Mouse (Mus musculus) forebrain, embryonic 15.5 days (tissue): Measurements from ENCODE around the gene Dnah11. TPM values are rescaled to one million over a fixed set of nuclear protein-coding genes. Genes with fewer than 3 reads are reported as not detected.

Experiments used
- ATAC-seq: fragments of 200-750 bp; cut with Nextera tagmentation; replicated peaks from 2 replicates; pipeline ENCODE4 v1.8.0; 2017; ENCODE audit warnings: mild to moderate bottlenecking, moderate TSS enrichment, moderate library complexity
- H3K27ac ChIP-seq: fragments of 300-500 bp; sonication (generic); replicated peaks from 2 replicates; pipeline ENCODE4 v1.5.1; 2015; ENCODE audit warnings: mild to moderate bottlenecking, inconsistent platforms
- H3K27me3 ChIP-seq: fragments of 300-500 bp; sonication (generic); 2 replicates; pipeline ENCODE4 v1.6.1; 2015; ENCODE audit warnings: inconsistent platforms
- H3K36me3 ChIP-seq: fragments of 300-500 bp; sonication (generic); 2 replicates; pipeline ENCODE4 v1.6.1; 2015; ENCODE audit warnings: mild to moderate bottlenecking, inconsistent platforms
- H3K4me1 ChIP-seq: fragments of 300-500 bp; sonication (generic); 2 replicates; pipeline ENCODE4 v1.6.1; 2015; ENCODE audit warnings: inconsistent platforms
- H3K4me2 ChIP-seq: fragments of 300-500 bp; sonication (generic); replicated peaks from 2 replicates; pipeline ENCODE4 v1.6.1; 2015; ENCODE audit warnings: mild to moderate bottlenecking, inconsistent platforms
- H3K4me3 ChIP-seq: fragments of 300-500 bp; sonication (generic); 2 replicates; pipeline ENCODE4 v1.5.1; 2015; ENCODE audit warnings: mild to moderate bottlenecking, inconsistent platforms
- H3K9ac ChIP-seq: fragments of 300-500 bp; sonication (generic); replicated peaks from 2 replicates; pipeline ENCODE4 v1.6.1; 2015; ENCODE audit warnings: mild to moderate bottlenecking, inconsistent platforms
- H3K9me3 ChIP-seq: fragments of 300-500 bp; sonication (generic); 2 replicates; pipeline ENCODE4 v1.6.1; 2016; ENCODE audit warnings: inconsistent platforms
- WGBS: fragments of 180-500 bp; shearing (Covaris S2); methylation state at CpG from one replicate; pipeline ENCODE4 v1.1.7; 2015; ENCODE audit warnings: mixed read lengths; 5-methylcytosine and 5-hydroxymethylcytosine counted together
- polyA plus RNA-seq: library from polyadenylated mRNA; unstranded; fragments of >200 nt; fragmentation: Nextera tagmentation; extraction: Ambion mirVana; gene quantifications from 2 replicates; pipeline ENCODE4 v1.2.1, GENCODE M21; 2015

Dnah11 gene
- polyA plus RNA-seq, 1 experiment from 2014 or later: 0.46 TPM

DNA sequence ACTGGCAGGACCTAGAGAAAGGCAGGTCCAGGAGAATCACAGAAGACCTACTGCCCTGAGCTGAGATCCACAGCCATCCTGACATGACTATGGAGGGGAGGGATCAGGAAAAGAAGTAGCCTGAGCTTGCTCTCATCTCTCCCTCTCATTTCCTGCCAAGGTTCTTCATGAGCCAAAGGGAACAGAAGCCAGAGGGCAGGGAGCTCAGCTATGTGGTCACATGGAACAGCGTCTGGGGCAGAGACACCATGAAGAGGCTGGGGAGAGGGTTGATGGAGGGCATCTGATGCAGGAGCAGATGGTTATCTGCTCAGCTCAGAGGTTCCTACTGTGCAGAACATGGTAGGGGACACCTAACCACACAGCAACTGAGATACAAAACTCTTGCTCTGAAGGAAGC is 163.9 kb downstream of the Dnah11 start:
- H3K4me1 ChIP-seq: no peaks in the 10 kb centered on the region
- H3K4me3 ChIP-seq: no peak overlapping the region
- no peak for ATAC-seq
- no peak overlapping the region for H3K9ac ChIP-seq
- H3K4me2 ChIP-seq: no peak overlapping the region
- peaks cover 9% of the 10 kb centered on the region; the same call in 1 of the 2 replicates for H3K27me3 ChIP-seq
- no peak overlapping the region for H3K27ac ChIP-seq
- no peaks in the 10 kb centered on the region for H3K9me3 ChIP-seq
- H3K36me3 ChIP-seq: no peaks in the 10 kb centered on the region
- WGBS: 100% methylated on average over 1 of the region's 1 CpGs

DNA sequence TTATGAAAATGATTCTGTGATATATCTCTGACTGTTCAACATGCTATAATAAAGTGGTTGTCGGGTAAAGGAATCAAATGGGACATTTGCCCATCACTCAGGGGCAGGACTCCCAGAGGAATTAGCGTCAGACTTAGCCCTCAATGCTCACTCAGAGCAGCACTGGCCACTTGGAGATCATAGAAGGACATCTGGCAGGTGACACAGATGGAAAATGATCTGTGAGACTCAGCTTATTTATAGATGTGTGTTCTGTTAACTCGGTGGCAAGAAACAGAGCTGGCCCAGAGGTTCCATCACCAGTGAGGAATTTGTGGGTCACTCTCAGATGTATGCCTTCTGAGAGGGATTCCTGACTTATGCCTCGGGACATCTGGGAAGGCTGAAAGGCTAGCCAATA is 173.1 kb downstream of the Dnah11 start:
- no peak for ATAC-seq
- WGBS: 85% methylated on average over 4 of the region's 4 CpGs
- H3K9me3 ChIP-seq: no peaks in the 10 kb centered on the region
- H3K27me3 ChIP-seq: peaks cover 36% of the 10 kb centered on the region; the same call in 1 of the 2 replicates
- H3K4me3 ChIP-seq: no peak overlapping the region
- H3K36me3 ChIP-seq: no peaks in the 10 kb centered on the region
- no peak overlapping the region for H3K9ac ChIP-seq
- peaks cover 4% of the 10 kb centered on the region; the same call in 1 of the 2 replicates for H3K4me1 ChIP-seq
- H3K27ac ChIP-seq: no peak overlapping the region
- H3K4me2 ChIP-seq: no peak overlapping the region

DNA sequence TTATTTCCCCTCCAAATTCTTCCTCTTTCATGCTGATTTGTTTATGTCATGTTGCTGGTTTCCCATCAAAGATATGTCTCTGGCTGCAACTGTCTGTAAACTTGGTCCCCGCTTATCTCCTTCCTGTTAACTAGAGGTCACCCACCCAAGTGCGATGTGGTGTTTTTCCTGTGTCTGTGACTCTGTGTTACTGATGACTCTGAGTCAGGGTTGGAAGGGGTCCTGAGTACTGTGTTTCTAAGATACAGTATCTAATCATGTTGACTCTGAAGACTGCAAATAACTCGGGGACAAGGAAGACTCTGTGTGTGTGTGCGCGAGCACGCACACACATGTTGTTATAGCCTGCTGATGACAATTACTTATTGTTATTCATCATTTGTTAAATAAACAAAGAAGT is 179.9 kb downstream of the Dnah11 start:
- H3K4me2 ChIP-seq: no peak overlapping the region
- H3K9me3 ChIP-seq: no peaks in the 10 kb centered on the region
- no peak for ATAC-seq
- whole genome bisulfite sequencing: 96% methylated on average over 6 of the region's 6 CpGs
- no peaks in the 10 kb centered on the region for H3K36me3 ChIP-seq
- H3K27ac ChIP-seq: no peak overlapping the region
- no peak overlapping the region for H3K9ac ChIP-seq
- no peaks in the 10 kb centered on the region for H3K4me1 ChIP-seq
- no peak overlapping the region for H3K4me3 ChIP-seq
- H3K27me3 ChIP-seq: no peaks in the 10 kb centered on the region

DNA sequence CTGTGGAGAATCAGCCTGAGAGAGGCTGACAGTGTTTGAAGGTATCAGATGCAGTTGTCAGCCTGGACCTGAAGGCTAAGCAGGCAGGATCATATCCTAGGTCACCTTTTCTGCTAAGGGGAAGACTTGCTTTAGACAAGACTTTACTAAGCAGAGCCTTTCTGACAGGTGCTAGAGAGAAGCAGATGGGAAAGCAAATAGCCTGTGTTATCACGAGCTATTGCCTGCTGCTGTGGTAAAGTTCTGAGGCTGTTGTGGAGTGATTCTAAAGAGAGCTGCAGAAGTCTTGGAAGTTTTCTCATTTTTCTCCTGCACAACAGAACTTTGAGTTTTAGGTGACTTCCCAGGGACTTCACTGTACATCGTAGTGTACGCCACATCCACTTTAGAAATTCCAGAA is 185.0 kb downstream of the Dnah11 start:
- WGBS: 96% methylated on average over 3 of the region's 3 CpGs
- H3K4me2 ChIP-seq: no peak overlapping the region
- no peak for ATAC-seq
- no peak overlapping the region for H3K27ac ChIP-seq
- no peaks in the 10 kb centered on the region for H3K36me3 ChIP-seq
- H3K9ac ChIP-seq: no peak overlapping the region
- no peaks in the 10 kb centered on the region for H3K9me3 ChIP-seq
- H3K27me3 ChIP-seq: no peaks in the 10 kb centered on the region
- no peak overlapping the region for H3K4me3 ChIP-seq
- H3K4me1 ChIP-seq: no peaks in the 10 kb centered on the region

DNA sequence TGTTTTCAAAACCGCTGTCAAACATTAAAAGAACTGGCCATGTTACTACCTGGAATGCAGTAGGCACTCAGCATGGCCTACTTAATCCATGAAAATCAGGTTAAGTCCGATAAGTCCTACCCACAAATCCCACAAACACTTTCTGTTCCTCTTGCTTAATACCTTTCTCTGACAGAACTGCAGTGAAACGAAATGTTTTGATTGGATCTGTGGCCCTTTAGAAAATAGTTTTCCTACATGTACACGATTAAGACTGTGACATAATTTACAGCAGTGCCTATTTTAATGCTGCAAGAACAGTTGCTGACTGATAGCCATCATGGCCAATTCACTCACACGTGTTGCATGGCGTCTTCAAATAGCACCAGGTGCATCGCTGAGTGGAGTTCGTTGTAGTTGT is 186.9 kb downstream of the Dnah11 start:
- WGBS: 88% methylated on average over 8 of the region's 8 CpGs
- no peak overlapping the region for H3K4me3 ChIP-seq
- no peaks in the 10 kb centered on the region for H3K4me1 ChIP-seq
- no peak overlapping the region for H3K27ac ChIP-seq
- H3K9me3 ChIP-seq: no peaks in the 10 kb centered on the region
- H3K9ac ChIP-seq: no peak overlapping the region
- H3K36me3 ChIP-seq: no peaks in the 10 kb centered on the region
- no peak overlapping the region for H3K4me2 ChIP-seq
- H3K27me3 ChIP-seq: no peaks in the 10 kb centered on the region
- ATAC-seq: no peak

DNA sequence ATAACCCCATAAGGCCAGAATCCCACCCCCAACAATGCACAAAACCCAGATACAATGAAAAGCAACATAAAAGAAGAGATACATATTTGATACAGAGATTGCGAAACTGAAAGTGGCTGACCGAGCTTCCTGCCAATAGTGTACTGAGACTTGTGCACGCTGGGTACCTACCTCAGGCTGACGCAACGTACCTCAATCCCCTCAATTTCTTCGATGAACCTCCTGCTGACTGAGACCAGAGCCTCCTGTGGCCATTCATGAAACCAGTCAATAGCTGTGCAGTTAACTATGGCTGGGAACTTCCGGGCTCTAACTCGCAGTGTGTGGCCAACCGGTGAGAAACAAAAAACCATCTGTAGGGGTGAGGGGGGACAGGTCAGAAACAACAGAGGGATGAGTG is 203.9 kb downstream of the Dnah11 start:
- H3K9ac ChIP-seq: no peak overlapping the region
- no peaks in the 10 kb centered on the region for H3K9me3 ChIP-seq
- WGBS: 35% methylated on average over 9 of the region's 9 CpGs
- no peak for ATAC-seq
- peaks cover 32% of the 10 kb centered on the region for H3K27me3 ChIP-seq
- no peak overlapping the region for H3K4me3 ChIP-seq
- no peak overlapping the region for H3K4me2 ChIP-seq
- H3K27ac ChIP-seq: no peak overlapping the region
- no peaks in the 10 kb centered on the region for H3K36me3 ChIP-seq
- H3K4me1 ChIP-seq: peaks cover 7% of the 10 kb centered on the region

DNA sequence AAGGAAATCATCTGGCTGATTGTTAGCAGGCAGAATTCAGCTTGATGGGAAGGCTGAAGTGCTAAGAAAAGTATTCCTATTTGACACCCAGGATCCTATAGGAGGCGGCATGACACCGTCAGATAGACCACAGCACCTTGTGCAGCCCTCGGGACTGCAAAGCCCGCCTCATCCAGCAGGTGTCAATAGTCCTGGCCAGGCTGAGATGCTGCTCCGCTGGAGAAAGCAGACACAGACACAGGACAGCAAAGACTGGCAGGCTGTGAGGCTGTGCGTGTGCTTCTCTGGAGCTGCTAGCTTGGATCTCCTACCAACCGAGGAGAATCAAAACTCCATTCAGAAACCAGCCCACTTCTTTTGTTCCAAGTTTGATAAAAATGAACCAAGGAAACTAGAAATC is 205.3 kb downstream of the Dnah11 start:
- H3K4me3 ChIP-seq: no peak overlapping the region
- no peaks in the 10 kb centered on the region for H3K9me3 ChIP-seq
- WGBS: 0% methylated on average over 7 of the region's 7 CpGs
- H3K9ac ChIP-seq: no peak overlapping the region
- peaks cover 32% of the 10 kb centered on the region for H3K27me3 ChIP-seq
- no peak overlapping the region for H3K27ac ChIP-seq
- ATAC-seq: peak; percentile 88
- H3K36me3 ChIP-seq: no peaks in the 10 kb centered on the region
- H3K4me2 ChIP-seq: no peak overlapping the region
- H3K4me1 ChIP-seq: peaks cover 21% of the 10 kb centered on the region

DNA sequence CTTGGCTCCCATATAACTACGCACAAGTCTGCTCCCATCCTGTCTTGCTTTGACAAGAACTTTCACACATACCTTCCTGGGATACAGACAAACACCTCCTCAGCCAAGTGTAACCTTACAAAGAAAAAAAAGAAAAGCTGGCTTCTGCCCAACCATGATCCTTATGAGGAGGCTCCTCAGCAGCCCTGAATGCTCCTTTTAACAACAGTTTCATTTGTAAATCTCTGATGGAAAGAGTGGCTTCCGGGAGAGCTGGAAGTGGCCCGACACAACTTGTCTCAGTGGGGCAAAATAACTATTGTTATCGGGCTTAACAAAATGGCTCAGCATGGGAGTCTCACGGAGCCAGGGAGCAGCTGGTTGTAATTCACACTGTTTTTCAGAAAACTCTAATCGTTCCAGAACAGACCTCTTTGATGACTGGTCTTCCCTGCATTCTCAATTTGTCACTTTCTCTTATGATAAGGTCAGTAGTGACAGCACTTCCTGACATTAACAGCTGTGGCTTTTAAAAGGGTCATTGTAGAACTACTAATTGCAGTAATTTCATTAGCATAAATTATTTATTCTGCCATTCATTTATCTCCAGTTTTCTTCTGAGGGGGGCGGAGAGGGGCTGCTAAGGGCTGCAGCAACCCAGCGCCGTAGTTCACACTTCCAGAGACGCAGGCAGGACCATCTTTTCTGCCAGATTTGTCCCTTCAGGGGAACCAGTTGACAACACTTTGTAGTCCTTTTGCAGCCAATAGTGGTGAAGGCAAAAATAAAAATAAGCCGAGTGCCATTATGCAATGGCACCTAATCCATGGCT is 209.6 kb downstream of the Dnah11 start:
- peak overlapping the region; percentile 33 for H3K4me2 ChIP-seq
- peaks cover 23% of the 10 kb centered on the region for H3K4me1 ChIP-seq
- no peaks in the 10 kb centered on the region for H3K36me3 ChIP-seq
- H3K4me3 ChIP-seq: 0 out of 2 replicates have a peak overlapping the region, but pooled peaks have one; percentile 3
- ATAC-seq: peak; percentile 92
- H3K27ac ChIP-seq: peak overlapping the region; percentile 59
- H3K27me3 ChIP-seq: peaks cover 43% of the 10 kb centered on the region
- H3K9me3 ChIP-seq: no peaks in the 10 kb centered on the region
- 1% methylated on average over 11 of the region's 11 CpGs for WGBS
- H3K9ac ChIP-seq: no peak overlapping the region

DNA sequence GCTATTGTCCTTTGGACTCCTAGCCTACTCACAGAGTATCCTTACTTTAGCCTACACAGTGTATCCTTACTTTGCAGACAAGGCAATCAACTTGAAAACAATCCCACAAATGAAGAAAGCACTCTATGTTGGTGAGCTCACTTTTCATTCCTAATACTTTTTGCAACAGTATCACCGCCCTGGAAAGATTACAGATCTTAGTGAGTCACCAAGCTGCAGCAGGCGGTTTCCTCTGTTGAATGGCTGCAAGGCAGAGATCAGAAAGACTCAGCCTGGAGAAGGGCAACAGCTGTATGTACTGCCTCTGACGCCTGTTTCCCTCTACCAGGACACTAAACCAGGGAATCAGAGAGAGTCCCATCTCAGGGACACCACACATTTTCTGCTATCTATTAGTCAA is 218.5 kb downstream of the Dnah11 start:
- Histone ChIP-seq H3K4me2 (no peak overlapping the region), H3K27me3 (peaks cover 8% of the 10 kb centered on the region), H3K4me1 (no peaks in the 10 kb centered on the region), H3K9me3 (no peaks in the 10 kb centered on the region), H3K4me3 (no peak overlapping the region), H3K9ac (no peak overlapping the region), H3K27ac (no peak overlapping the region), H3K36me3 (no peaks in the 10 kb centered on the region)
- WGBS: 73% methylated on average over 3 of the region's 3 CpGs
- no peak for ATAC-seq

DNA sequence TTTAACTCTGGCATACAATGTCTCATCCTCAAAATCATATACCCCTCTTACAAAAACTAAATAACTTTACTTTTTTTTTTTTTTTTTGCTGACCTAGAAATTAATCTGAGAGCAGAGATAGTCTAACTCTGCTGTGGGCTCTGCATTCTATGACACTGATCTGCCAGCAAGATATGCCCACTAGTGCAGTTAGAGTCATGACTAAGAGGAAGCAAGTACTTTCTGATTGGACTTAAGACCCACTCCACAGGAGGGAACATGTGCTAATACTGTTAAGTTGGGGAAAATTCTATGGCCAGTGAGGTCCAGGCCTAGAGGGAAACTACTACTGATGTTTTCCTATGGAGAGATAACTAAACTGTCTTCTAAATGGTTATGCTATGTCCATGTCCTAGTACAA is 225.1 kb downstream of the Dnah11 start:
- H3K27ac ChIP-seq: no peak overlapping the region
- H3K9me3 ChIP-seq: no peaks in the 10 kb centered on the region
- no peak for ATAC-seq
- no peaks in the 10 kb centered on the region for H3K27me3 ChIP-seq
- H3K4me1 ChIP-seq: no peaks in the 10 kb centered on the region
- no peaks in the 10 kb centered on the region for H3K36me3 ChIP-seq
- H3K4me2 ChIP-seq: no peak overlapping the region
- no peak overlapping the region for H3K4me3 ChIP-seq
- H3K9ac ChIP-seq: no peak overlapping the region

DNA sequence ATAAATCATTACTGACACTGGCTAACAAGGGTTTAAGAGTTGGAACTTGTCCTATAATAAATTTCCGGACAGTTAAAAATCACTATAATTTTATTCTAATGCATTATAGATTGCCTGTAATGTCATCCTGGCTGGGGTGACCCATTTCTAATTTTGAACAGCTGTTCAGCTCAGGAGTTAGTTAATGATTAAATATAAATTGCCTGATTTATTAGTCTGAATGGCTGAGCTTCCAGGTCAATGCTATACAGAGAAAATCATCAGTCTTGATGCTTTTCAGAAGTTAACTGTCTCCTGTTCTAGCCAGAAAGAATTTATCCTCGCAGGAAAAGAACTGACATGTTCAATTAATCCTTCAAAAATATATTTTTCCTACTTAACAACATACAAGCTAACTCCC is 236.1 kb downstream of the Dnah11 start:
- Histone ChIP-seq H3K4me2 (no peak overlapping the region), H3K36me3 (no peaks in the 10 kb centered on the region), H3K9me3 (no peaks in the 10 kb centered on the region), H3K4me3 (no peak overlapping the region), H3K27ac (no peak overlapping the region), H3K4me1 (no peaks in the 10 kb centered on the region), H3K27me3 (no peaks in the 10 kb centered on the region), H3K9ac (no peak overlapping the region)
- ATAC-seq: no peak
- 78% methylated on average over 2 of the region's 2 CpGs for WGBS

DNA sequence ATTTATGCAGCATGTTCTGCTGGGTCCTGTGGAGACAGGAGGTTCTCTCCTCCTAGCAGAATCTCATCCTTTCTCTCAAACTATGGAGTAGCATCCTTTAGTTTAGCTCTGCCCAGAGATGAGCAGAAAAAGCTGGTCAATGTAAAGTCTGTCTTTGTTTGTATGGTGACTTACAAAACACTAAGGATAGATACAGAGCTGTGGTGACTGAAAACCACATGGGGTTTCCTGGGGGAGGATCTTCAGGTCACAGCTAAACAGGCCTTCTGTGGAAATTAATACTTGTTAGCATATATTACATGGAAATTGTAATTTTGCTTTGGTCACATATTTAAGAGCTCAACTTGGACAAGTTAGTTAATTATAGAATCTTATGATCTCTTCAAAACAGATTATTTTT is 239.6 kb downstream of the Dnah11 start:
- Histone ChIP-seq H3K4me1 (no peaks in the 10 kb centered on the region), H3K36me3 (no peaks in the 10 kb centered on the region), H3K4me2 (no peak overlapping the region), H3K4me3 (no peak overlapping the region), H3K9me3 (no peaks in the 10 kb centered on the region), H3K9ac (no peak overlapping the region), H3K27me3 (no peaks in the 10 kb centered on the region), H3K27ac (no peak overlapping the region)
- no peak for ATAC-seq
